Mouse (Mus musculus) 3T3-L1 (cell line): ENCODE results near the gene Bicc1.
"Not testable (repeated sequence)": the region's sequence is repeated elsewhere in the genome, so short reads cannot be mapped to it uniquely, and the experiment has no call there.

ENCODE experiments used
- DNase-seq: peaks from one replicate; pipeline ENCODE4 v3.0.0-alpha.2; 2015; ENCODE audit warnings: low read depth, low spot score

The Bicc1 gene

GRCm38 (mm10) chr10:70948276-70948675 is 211.2 kb downstream of the Bicc1 start:
- no peak for DNase-seq

DNA sequence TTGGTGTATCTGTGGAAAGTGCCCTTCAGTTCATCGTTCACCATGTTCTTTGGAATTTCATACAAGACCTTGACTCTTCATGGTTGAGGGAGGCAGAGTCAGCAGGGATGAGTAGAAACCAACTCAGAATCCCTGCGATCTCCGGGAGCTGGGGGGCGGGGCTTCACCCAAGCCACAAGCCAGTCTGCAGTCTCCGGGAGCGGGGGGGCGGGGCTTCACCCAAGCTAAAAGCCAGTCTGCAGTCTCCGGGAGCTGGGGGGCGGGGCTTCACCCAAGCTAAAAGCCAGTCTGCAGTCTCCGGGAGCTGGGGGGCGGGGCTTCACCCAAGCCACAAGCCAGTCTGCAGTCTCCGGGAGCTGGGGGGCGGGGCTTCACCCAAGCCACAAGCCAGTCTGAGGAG is 213.4 kb downstream of the Bicc1 start:
- not testable (repeated sequence) for DNase-seq

GRCm38 (mm10) chr10:70945076-70945475 is 214.4 kb downstream of the Bicc1 start:
- no peak for DNase-seq

DNA sequence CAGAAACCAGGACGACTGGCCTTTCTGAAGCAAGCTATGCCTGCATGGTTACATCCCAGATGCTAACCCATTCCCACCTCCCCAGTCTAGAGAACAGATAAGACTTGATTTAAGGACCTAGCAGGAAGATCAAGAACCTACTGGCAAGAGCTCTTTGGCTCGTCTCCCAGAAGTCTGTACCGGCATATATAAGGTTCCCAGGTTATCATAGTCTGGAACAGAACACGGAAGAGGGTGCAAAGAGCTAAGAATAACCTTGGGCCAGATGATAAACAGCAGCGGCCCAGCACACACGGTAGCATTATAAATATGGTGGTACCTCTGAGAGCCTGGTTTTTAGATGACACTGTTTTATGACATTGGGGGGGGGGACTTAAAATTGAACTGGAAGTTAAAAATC is 217.9 kb downstream of the Bicc1 start:
- DNase-seq = no peak

DNA sequence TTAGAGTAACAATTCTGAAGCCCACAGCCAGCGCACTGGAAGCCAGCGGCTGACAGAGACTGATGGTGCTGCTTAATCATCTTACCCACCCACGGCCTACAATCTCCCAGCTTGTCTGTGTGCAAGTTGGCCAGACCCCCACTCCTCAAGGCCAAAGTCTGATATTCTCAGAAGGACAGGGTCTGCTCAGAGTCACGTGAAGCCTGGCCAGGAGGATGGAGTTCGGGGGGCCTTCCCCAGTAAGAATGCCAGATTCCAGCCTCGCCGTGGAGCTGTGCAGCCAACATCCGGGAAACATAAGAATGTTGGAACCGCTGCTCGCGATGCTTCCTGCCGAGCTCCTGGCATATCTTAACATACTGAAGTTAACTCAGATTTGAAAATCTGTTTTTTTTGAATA is 219.7 kb downstream of the Bicc1 start:
- no peak for DNase-seq

GRCm38 (mm10) chr10:70937450-70937849 is 222.1 kb downstream of the Bicc1 start:
- DNase-seq = no peak

GRCm38 (mm10) chr10:70936008-70936407 is 223.5 kb downstream of the Bicc1 start:
- no peak for DNase-seq

- no peak for DNase-seq
Observed at GRCm38 (mm10) chr10:70926126-70926525, 233.4 kb downstream of the Bicc1 start.

DNA sequence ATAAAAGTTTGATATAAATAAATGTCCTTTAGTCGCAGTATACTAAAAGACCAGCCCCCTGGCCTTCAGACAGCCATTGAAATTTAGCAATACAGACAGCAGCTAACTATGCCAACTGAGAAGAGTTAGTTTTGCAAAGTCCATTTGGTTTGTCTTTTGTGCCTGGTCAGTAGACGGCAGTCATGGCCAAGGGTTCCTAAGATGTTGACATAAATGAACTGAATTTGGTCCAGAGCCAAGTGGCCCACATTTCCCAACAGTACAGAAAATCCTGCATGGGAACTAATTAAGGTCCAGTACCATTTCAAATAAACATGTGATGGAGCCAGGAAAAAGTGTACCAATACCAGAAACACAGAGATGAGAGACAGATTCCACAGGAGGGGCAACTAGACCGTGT is 235.2 kb downstream of the Bicc1 start:
- no peak for DNase-seq

DNA sequence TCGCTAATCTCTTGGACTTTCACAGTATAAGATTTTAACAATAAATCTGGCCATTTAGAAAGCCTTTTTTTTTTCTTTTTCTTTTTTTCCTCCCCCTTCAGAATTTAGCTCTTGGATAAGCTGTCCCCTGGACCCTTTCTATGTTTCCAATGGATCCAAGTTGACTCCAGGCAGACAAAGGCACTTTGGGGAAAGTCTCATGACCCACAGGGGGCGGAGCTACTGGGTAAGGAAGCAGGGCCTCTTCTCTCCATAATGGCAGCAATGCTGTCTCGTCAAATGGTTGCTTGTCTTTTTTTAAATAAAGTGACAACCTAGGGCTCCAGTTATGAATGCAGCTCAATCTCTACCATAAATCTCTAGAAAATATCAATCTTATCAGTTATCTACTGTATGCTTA is 235.6 kb downstream of the Bicc1 start:
- no peak for DNase-seq

GRCm38 (mm10) chr10:70921481-70921880 is 238.0 kb downstream of the Bicc1 start:
- DNase-seq = no peak

DNA sequence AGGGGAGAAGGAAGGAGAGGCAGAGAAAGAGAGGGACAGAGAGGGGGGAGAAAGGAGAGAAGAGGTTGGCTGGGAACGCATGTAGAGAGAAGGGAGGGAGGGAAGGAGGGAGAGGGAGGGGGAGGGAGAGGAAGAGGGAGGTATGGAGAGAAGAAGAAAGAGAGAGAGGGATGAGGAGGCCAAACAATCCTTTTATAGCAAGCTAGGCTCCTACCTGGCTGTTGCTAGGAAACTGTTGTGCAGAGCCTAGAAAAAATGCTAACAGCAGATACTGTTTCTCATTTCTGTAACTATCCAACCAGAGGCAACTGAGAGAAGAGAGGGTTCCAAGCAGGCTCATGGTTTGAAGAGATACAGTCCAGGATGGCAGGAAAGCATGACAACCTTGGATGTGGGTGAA is 239.6 kb downstream of the Bicc1 start:
- DNase-seq = no peak

DNA sequence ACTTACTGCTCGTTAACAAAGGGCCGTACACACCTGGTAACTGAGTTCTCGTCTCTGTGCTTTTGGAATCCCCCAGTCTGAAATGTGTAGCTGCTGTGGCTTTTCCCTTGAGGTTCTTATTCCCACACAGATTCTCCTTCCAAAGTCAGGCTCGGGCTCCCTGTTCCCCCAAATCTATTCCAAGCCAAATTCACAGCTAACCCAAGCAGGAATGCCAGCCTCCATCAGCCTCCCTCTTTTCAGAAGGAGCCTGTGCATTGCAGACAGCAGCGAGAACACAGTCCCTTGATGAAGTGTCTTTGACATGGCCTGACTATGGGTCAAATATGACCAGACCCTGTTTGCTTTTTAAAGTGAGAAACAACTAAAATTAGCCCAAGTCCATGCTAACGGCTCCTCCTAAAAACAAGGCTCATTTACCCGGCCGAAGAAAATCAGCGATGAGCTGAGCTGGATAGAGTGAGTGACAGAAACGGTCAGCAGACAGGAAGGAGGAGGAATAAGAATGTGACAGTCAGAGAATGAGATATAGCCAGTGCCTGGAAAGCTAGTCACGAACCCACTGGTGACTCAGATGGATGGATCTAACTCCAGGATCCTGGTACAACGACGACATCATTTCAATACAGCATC is 240.4 kb downstream of the Bicc1 start:
- peak; percentile 68 for DNase-seq

GRCm38 (mm10) chr10:70916697-70917096 is 242.8 kb downstream of the Bicc1 start:
- DNase-seq = peak; percentile 13

- DNase-seq = no peak
Observed at GRCm38 (mm10) chr10:70915096-70915495, 244.4 kb downstream of the Bicc1 start.

DNA sequence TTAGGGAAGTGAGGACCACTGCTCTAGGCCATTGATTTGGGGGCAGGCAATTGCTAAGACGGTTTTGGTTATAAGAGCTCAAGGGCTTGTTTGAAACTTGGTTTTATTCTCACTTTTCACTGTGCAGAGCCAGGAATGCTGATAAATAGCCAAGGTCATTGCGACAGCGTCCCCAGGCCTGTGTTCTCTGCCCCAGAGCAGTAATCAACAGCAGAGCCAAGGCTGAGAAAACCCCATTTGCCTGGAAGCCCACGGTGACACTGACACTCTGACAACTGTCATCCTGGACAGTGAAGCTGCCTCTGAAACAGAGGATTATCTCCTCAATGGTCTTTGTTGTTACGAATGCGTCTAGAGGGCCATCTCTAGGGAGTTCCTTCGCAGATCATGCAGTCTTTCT is 255.6 kb downstream of the Bicc1 start:
- peak; percentile 57 for DNase-seq

GRCm38 (mm10) chr10:70902751-70903485 is 256.6 kb downstream of the Bicc1 start:
- peak; percentile 88 for DNase-seq

DNA sequence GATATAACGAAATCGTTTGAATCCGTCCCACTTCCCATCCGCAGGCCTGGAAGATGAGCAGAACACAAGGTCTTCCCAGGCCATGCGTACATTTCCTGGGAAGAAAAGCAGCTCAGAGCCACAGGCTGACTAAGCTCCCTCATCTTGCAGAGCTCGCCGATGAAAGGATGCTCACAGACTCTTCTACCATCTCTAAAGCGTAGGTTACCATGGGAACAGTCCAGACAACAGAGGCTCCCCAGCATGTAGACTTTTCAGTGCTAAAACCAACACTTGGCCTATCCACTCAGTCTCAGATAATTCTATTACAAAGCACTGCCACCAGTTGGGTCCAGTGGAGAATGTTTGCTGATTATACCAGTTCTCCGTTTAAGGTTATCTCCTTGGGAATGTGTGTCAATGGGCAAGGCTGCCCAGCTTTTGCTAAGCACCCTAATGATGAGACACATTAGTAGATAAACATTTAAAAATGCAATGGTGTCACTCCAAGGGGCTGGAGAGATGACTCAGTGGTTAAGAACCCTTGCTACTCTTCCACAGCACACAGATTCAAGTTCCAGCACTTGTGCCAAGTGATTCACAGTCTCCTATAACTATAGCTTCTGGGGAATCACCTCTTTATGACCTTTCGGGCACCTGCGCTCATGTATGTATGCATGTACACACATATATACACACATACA is 258.2 kb downstream of the Bicc1 start:
- peak; percentile 87 for DNase-seq

DNA sequence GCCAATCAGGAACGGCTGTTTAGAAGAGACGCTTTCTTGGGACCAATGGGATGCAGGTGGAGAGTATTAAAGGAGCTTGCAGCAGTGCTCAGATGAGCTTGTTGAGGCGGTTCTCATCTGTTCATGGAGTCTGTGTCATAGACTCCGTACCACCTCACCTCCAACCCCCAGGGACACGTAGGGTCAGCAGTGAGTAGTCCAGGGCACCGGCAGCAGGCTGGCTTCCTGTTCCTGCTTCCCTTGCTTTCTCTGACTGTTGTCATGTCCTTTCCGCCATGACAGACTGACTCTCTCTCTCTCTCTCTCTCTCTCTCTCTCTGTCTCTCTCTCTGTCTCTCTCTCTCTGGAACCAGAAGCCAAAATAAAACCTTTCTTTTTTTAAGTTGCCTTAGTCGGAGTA is 263.6 kb downstream of the Bicc1 start:
- no peak for DNase-seq

DNA sequence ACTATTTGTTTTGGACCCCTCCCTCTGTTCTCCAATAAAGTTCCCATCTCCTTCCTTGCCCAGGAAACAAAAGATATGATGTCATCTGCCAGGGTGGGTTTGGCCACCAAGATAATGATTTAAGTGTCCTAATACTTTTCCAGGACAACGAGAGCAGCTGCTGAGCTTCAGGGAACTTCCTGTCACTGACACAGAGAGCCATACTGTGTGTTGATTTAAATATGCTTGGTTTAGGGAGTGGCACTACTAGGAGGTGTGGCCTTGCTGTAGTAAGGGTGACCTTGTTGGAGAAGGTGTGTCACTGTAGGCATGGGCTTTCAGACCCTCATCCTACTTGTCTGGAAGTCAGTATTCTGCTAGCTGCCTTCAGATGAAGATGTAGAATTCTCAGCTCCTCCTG is 281.5 kb downstream of the Bicc1 start:
- no peak for DNase-seq

DNA sequence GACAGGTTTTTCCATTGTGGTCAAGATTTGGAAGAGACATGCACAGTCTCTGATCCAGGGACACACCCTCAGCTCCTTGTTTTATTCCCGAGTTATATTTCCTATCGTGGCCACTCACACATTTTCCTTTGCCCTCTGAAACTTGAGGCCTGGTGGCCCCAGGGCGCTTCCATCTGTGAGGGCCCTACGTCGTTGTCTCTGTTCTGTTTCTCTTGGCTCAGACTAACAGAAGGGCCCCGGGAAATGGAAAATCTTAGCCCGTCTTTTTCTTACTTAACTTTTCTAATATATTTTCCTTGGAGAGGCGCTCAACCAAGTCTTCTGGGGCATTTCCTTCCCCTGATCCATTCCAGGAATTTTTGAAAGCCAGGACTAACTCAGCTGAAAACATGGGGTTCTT is 281.9 kb downstream of the Bicc1 start:
- peak; percentile 91 for DNase-seq

GRCm38 (mm10) chr10:70876522-70876921 is 283.0 kb downstream of the Bicc1 start:
- no peak for DNase-seq

- DNase-seq = no peak
Observed at GRCm38 (mm10) chr10:70876119-70876518, 283.4 kb downstream of the Bicc1 start.
